Mouse (Mus musculus) stomach, embryonic 15.5 days (tissue): Measurements from ENCODE around the gene Baiap2. TPM values are rescaled to one million over a fixed set of nuclear protein-coding genes. Genes with fewer than 3 reads are reported as not detected.

Experiments used
- ATAC-seq: fragments of 200-750 bp; cut with Nextera tagmentation; 2 replicates; pipeline ENCODE4 v1.8.0; 2017; ENCODE audit warnings: low read depth, moderate number of reproducible peaks, moderate TSS enrichment; ENCODE audit not compliant: insufficient read depth, low FRiP score
- H3K27ac ChIP-seq: fragments of 300-500 bp; sonication (generic); 2 replicates; pipeline ENCODE4 v1.5.1; 2015; ENCODE audit warnings: mild to moderate bottlenecking, inconsistent platforms
- H3K27me3 ChIP-seq: fragments of 300-500 bp; sonication (generic); replicated peaks from 2 replicates; pipeline ENCODE4 v1.6.1; 2015; ENCODE audit warnings: inconsistent platforms
- H3K36me3 ChIP-seq: fragments of 300-500 bp; sonication (generic); 2 replicates; pipeline ENCODE4 v1.6.1; 2015; ENCODE audit warnings: inconsistent platforms
- H3K4me1 ChIP-seq: fragments of 300-500 bp; sonication (generic); 2 replicates; pipeline ENCODE4 v1.6.1; 2015; ENCODE audit warnings: inconsistent platforms
- H3K4me2 ChIP-seq: fragments of 300-500 bp; sonication (generic); 2 replicates; pipeline ENCODE4 v1.6.1; 2015; ENCODE audit warnings: mild to moderate bottlenecking, inconsistent platforms
- H3K4me3 ChIP-seq: fragments of 300-500 bp; sonication (generic); replicated peaks from 2 replicates; pipeline ENCODE4 v1.5.1; 2015; ENCODE audit warnings: inconsistent platforms
- H3K9ac ChIP-seq: fragments of 300-500 bp; sonication (generic); 2 replicates; pipeline ENCODE4 v1.6.1; 2015; ENCODE audit warnings: inconsistent platforms
- H3K9me3 ChIP-seq: fragments of 300-500 bp; sonication (generic); 2 replicates; pipeline ENCODE4 v1.6.1; 2016; ENCODE audit warnings: inconsistent platforms
- WGBS: fragments of 180-500 bp; shearing (Covaris S2); methylation state at CpG from one replicate; pipeline ENCODE4 v1.1.7; 2015; 5-methylcytosine and 5-hydroxymethylcytosine counted together
- polyA plus RNA-seq: library from polyadenylated mRNA; unstranded; fragments of >200 nt; fragmentation: Nextera tagmentation; extraction: Ambion mirVana; gene quantifications from 2 replicates; pipeline ENCODE4 v1.2.1, GENCODE M21; 2015

Baiap2 gene
- polyA plus RNA-seq, 1 experiment from 2014 or later, result 30.9 TPM

DNA sequence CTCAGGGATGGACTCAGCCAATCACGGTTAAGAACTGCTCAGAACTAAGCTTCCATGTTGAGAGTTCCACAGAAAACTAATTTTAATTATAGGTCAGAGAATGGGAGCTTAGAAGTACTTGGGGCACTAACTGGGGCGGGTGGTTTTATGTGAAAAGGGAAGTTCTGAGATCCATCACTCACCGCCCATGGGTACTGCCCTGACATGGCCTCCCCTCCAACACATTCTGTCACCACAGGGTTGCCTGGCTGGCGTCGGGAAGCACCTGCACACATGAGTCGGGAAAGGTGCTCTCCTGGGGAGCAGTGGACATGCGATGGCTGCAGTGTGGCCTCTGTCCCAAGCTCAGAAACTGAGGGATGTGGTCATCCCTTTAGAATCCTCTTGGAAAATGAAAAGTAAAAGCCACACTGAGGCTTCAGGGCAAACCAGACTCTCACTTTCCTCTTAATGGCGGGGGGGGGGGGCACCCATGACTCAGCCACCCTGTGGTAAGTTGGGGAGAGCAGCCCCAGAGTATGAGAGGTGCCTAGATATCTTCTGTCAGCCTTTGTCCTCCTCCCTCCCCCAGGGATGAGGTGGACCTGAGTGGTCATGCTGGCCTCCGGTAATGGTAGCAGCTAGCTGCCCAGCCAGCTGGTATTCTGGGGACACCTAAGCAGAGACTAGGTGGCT is 44.3 kb downstream of the Baiap2 start:
- H3K36me3 ChIP-seq, result no peaks in the 10 kb centered on the region
- H3K4me3 ChIP-seq, result no peak overlapping the region
- H3K9ac ChIP-seq, result no peak overlapping the region
- no peak for ATAC-seq
- 85% methylated on average over 9 of the region's 9 CpGs for WGBS
- H3K9me3 ChIP-seq, result no peaks in the 10 kb centered on the region
- peaks cover 34% of the 10 kb centered on the region for H3K4me1 ChIP-seq
- no peaks in the 10 kb centered on the region for H3K27me3 ChIP-seq
- no peak overlapping the region for H3K4me2 ChIP-seq
- peak overlapping the region; percentile 54 for H3K27ac ChIP-seq

DNA sequence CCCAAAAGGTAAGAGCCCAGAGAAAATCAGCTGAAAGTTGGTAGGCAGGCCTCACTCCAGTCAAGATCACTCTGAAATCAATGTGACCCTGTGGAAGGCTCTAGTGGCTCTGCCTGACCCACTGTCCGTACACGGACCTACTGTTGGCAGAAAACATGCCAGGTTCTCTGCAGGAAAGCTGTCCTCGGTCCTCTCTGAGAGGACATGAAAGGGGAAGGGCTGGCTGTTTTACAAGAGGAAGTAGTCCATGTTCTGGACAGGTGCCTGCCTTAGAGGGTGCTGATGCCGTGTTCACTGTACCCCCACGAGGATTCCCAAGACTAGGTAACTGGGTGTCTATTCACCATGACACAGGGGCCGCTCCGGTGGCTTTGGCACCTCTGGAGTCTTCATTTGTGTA is 45.3 kb downstream of the Baiap2 start:
- Histone ChIP-seq H3K4me3 (no peak overlapping the region), H3K4me2 (no peak overlapping the region), H3K9ac (no peak overlapping the region), H3K27me3 (no peaks in the 10 kb centered on the region), H3K36me3 (no peaks in the 10 kb centered on the region), H3K4me1 (peaks cover 34% of the 10 kb centered on the region), H3K9me3 (no peaks in the 10 kb centered on the region), H3K27ac (no peak overlapping the region; the same call in 1 of the 2 replicates)
- 79% methylated on average over 7 of the region's 7 CpGs for WGBS
- no peak for ATAC-seq

DNA sequence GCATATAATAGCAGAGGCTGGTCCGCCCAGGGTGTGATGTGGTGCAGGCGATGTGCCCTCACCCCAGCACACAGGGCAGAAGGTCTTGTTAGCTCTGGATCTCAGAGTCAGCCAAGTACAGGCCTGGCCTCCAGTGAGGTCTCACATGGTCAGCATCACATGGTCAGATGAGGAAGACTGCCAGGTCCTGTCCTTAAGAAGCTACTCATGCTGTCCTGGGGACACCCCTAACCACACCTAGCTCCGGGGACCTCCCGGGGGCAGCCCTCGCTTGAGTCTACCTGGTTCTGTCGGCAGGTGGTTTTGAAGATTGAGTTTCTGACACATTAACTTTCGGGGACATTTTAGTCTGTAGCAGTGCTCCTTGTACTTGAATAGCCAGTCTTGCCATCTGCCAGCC is 45.8 kb downstream of the Baiap2 start:
- H3K27me3 ChIP-seq, result no peaks in the 10 kb centered on the region
- no peak overlapping the region for H3K4me2 ChIP-seq
- no peaks in the 10 kb centered on the region; the same call in 1 of the 2 replicates for H3K36me3 ChIP-seq
- ATAC-seq, result no peak
- no peaks in the 10 kb centered on the region for H3K9me3 ChIP-seq
- WGBS, result 80% methylated on average over 7 of the region's 7 CpGs
- H3K9ac ChIP-seq, result no peak overlapping the region
- H3K4me3 ChIP-seq, result no peak overlapping the region
- peak overlapping the region; percentile 76 for H3K27ac ChIP-seq
- H3K4me1 ChIP-seq, result peaks cover 34% of the 10 kb centered on the region

DNA sequence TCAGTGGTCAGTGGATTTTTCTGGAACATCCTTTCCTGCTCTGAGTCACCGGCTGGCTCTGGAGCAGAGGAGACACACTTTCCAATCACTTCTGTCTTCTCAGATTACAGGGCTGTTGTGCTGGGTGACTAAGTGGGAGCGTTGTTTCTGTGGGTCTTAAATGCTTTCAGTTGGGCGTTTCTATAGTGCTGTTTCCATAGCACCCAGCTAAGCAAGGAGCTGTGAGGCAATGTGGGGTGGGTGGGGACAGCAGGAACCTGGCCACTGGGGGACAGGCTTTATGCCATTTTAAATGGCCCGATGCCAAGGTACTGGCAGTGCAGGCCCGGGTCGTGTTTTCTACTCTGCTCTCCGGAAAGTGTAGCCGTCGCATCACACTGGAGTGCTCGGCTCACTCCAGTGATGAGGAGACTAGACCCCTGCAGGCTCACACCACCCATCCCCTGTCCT is 46.6 kb downstream of the Baiap2 start:
- WGBS, result 34% methylated on average over 10 of the region's 10 CpGs
- no peak overlapping the region for H3K9ac ChIP-seq
- no peak overlapping the region for H3K4me2 ChIP-seq

DNA sequence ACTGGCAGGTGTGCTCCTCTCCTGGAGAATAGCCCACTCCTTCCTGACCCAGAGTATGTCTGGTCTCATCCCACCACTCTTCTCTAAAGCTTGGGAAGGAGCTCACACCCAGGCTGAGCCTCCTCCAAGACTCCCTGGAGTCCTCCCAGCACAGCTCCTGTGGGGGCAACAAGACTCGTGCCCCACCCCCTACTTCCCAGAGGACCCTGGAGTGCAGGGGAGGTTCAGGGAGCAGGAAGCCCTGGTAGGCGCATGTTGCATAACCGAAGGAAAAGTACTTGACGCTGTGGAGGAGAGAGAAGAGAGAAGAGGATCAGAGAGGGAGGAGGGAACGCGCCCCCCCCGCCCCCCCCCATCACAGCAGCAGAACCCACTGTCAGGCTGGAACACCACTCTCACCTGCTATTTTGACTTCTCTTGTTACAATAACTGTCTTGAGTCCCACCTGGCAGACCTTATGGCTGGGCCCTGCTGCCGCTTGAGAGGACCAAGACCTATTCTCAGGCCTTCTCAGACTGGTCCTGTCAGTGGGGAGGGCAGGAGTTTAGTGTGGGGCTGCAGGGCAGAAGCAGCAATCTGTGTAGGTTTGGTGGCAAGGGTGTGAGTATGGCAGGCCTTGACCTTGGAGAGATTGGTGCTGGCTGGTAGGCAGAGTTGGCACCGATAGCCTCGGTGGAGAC is 48.2 kb downstream of the Baiap2 start:
- H3K27me3 ChIP-seq, result no peaks in the 10 kb centered on the region
- H3K9me3 ChIP-seq, result no peaks in the 10 kb centered on the region
- peak overlapping the region; percentile 39 for H3K4me2 ChIP-seq
- peaks cover 34% of the 10 kb centered on the region for H3K4me1 ChIP-seq
- no peak overlapping the region for H3K9ac ChIP-seq
- H3K36me3 ChIP-seq, result peaks cover 3% of the 10 kb centered on the region; the same call in 1 of the 2 replicates
- ATAC-seq, result no peak
- 49% methylated on average over 10 of the region's 10 CpGs for WGBS
- H3K4me3 ChIP-seq, result no peak overlapping the region
- peak overlapping the region; percentile 61 for H3K27ac ChIP-seq

More for the DNA sequence above, 46.6 kb downstream of the Baiap2 start:
- peak; percentile 20 for ATAC-seq
- Histone ChIP-seq H3K4me1 (peaks cover 34% of the 10 kb centered on the region), H3K36me3 (peaks cover 3% of the 10 kb centered on the region; the same call in 1 of the 2 replicates), H3K4me3 (no peak overlapping the region), H3K9me3 (no peaks in the 10 kb centered on the region), H3K27ac (peak overlapping the region; percentile 76), H3K27me3 (no peaks in the 10 kb centered on the region)

DNA sequence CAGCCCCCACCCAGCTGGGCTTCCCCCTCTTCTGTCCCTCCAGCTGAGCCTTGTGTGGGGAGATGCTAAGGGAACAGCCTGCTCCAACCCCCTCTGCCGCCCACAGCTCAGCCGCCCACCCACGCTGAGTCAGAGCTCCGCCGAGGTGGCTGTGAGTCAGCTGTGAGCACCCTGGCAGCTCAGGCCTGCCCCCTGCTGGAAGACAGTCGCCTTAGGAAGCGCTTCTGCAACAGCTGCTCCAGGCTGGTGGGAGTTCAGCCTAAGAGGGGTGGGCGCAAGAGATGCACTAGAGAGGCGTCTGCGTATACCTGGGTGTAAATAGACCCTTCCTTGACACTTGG is 48.7 kb downstream of the Baiap2 start:
- peak; percentile 75 for ATAC-seq
- H3K4me2 ChIP-seq, result peak overlapping the region; percentile 39

DNA sequence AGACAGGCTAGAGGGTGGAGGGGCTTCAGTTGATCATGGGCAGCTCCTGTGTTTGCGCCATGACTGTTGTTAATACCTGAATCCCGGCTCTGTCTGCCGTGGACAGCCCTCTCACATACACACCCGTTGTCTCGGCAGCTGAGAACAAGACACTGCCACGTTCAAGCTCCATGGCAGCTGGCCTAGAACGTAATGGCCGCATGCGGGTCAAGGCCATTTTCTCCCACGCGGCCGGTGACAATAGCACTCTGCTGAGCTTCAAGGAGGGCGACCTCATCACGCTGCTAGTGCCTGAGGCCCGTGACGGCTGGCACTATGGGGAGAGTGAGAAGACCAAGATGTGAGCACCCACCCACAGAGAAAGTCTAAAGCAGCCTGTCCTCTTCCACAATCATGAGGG is 54.8 kb downstream of the Baiap2 start:
- peaks cover 15% of the 10 kb centered on the region for H3K36me3 ChIP-seq
- no peak for ATAC-seq

More for the DNA sequence above, 48.7 kb downstream of the Baiap2 start:
- no peak overlapping the region for H3K9ac ChIP-seq
- 6% methylated on average over 10 of the region's 10 CpGs for WGBS
- no peak overlapping the region for H3K4me3 ChIP-seq
- peaks cover 4% of the 10 kb centered on the region; the same call in 1 of the 2 replicates for H3K36me3 ChIP-seq
- no peaks in the 10 kb centered on the region for H3K9me3 ChIP-seq
- H3K4me1 ChIP-seq, result peaks cover 34% of the 10 kb centered on the region
- peak overlapping the region; percentile 61 for H3K27ac ChIP-seq
- H3K27me3 ChIP-seq, result no peaks in the 10 kb centered on the region

DNA sequence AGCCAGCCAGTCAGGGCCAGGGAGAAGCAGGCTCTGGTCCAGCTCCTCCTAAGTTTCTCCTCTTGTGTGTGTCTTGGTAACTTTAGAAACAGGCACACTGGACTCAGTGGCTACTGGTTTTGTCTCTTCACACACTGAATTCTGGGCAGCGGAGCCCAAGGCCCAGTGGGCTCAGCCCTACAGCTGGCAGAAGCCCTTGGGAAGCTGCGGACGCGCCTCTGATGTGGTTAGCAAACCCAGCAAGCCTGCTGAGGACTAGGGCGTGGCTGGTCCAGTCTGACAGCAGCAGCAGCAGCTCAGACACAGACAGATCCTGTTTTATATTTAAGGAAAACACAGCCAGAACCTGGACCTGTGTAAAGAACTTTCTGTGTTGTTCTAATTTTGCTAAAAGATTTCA is 59.5 kb downstream of the Baiap2 start:
- ATAC-seq, result no peak
- Histone ChIP-seq H3K9me3 (no peaks in the 10 kb centered on the region), H3K4me3 (no peak overlapping the region), H3K27ac (no peak overlapping the region), H3K36me3 (peaks cover 3% of the 10 kb centered on the region; the same call in 1 of the 2 replicates), H3K4me2 (no peak overlapping the region), H3K4me1 (no peaks in the 10 kb centered on the region), H3K27me3 (no peaks in the 10 kb centered on the region), H3K9ac (no peak overlapping the region)
- 73% methylated on average over 5 of the region's 5 CpGs for WGBS

More for the DNA sequence above, 54.8 kb downstream of the Baiap2 start:
- Histone ChIP-seq H3K27ac (no peak overlapping the region), H3K4me3 (no peak overlapping the region), H3K9me3 (no peaks in the 10 kb centered on the region), H3K9ac (no peak overlapping the region), H3K4me1 (no peaks in the 10 kb centered on the region), H3K27me3 (no peaks in the 10 kb centered on the region), H3K4me2 (no peak overlapping the region)
- WGBS, result 87% methylated on average over 16 of the region's 16 CpGs

DNA sequence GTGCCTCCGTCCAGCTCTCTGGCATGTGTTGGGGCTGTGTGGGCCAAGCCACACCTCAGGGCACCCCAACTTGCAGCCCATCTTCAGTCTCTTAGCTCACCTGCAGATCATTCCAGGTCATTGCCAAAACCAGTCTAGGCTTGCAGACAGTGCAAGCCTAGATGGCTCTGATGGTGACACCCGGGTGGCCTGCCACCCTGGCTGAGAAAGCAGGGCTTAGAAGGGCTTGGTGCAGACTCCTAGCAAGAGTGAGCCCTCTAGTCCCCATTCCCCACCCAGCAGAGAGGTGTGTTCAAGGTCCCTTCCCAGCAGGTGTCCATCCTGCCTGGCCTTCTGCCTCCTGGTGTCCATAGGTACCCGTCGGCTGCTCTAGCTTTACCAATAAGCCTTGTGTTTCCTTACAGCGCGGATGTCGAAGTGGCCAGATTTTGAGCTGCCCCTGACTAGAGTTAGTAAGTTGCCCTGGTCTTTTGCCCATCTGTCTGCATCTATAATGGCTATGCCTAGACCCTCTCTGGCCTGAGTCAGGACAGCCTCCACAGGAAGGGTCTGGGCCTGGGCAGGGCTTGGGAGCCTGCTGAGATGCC is 60.2 kb downstream of the Baiap2 start:
- no peak overlapping the region for H3K27ac ChIP-seq
- no peaks in the 10 kb centered on the region for H3K4me1 ChIP-seq
- H3K27me3 ChIP-seq, result no peaks in the 10 kb centered on the region
- H3K9me3 ChIP-seq, result no peaks in the 10 kb centered on the region
- no peaks in the 10 kb centered on the region for H3K36me3 ChIP-seq
- 89% methylated on average over 7 of the region's 7 CpGs for WGBS
- no peak overlapping the region for H3K9ac ChIP-seq
- no peak overlapping the region for H3K4me3 ChIP-seq
- ATAC-seq, result no peak
- H3K4me2 ChIP-seq, result no peak overlapping the region

DNA sequence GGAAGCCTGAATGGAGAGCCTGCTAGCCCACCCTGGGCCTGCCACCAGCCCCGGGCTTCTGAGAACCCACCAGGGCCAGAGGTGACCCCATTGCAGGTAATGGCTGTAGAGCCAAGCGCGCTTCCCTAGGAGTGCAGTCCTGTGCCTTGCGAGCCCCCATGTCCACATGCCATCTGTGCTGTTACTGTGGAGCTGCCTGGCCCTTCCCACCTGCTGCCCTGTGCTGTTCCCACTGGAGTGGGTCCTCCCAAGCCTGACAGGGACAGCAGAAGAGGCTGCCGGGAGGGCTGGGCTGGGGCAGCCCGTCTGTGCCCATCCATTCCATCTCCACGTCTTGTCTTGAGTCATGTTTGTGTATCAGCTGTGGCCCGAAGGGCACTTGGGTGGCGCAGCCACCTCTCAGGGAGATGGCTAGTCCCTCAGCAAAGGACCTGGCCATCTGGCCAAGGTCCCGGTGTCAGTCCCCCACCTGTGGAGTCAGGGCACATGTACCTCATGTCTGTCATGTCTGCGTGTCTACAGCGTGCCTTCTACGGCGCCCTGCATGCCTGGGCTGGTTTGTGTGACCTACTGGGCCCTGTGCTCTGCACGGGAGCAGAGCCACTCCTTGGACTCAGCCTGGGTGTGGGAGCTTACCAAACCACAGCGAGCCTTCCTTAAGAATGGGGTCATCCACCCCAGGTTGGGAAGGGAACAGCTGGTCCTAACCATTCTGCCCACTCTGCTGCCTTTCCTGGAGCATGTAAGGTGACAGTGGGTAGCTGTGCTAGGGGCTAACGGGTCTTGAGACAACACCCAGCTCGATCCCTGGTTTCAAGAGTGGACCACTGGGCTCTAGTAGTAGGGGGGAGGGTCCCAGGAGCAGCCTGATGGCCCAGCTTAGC is 63.1 kb downstream of the Baiap2 start:
- Histone ChIP-seq H3K27me3 (no peaks in the 10 kb centered on the region), H3K27ac (no peak overlapping the region), H3K9me3 (no peaks in the 10 kb centered on the region), H3K4me1 (no peaks in the 10 kb centered on the region), H3K36me3 (no peaks in the 10 kb centered on the region), H3K9ac (no peak overlapping the region), H3K4me3 (no peak overlapping the region), H3K4me2 (no peak overlapping the region)
- no peak for ATAC-seq
- WGBS, result 84% methylated on average over 18 of the region's 18 CpGs

DNA sequence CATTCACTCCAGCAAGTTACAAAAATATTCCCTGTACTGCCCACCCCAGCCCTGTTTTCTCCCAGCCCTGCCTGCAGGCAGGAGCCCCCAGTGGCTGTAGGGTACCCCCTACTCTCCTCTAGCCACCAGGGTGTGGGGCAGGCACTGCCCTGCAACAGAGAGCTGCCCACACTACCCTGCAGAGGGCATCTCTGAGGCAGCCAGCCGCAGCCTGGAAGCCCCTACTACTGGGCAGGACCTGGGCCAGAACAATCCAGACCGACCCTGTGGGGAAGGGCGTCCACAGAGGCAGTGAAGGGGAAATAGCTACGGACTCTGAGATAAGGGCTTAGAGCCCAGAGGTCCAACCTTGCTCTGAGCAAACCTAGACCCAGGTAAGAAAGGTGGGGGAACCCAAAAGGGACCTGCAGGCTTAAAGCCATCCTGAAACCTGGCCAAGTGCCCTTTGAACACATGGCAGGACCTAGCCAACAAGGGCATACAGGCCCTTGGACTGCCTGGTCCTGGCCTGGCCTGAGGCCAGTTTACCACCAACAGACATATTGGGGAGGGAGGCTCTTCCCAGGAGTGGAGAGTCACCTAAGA is 65.0 kb downstream of the Baiap2 start:
- no peak overlapping the region for H3K4me2 ChIP-seq
- no peak overlapping the region for H3K4me3 ChIP-seq
- H3K27ac ChIP-seq, result no peak overlapping the region
- H3K27me3 ChIP-seq, result no peaks in the 10 kb centered on the region
- no peak for ATAC-seq
- H3K9me3 ChIP-seq, result no peaks in the 10 kb centered on the region
- WGBS, result 58% methylated on average over 4 of the region's 4 CpGs
- H3K36me3 ChIP-seq, result no peaks in the 10 kb centered on the region
- peaks cover 3% of the 10 kb centered on the region; the same call in 1 of the 2 replicates for H3K4me1 ChIP-seq
- H3K9ac ChIP-seq, result no peak overlapping the region
